Mouse (Mus musculus): ENCODE data around the gene Camkk2. TPM values are rescaled to one million over a fixed set of nuclear protein-coding genes. Genes with fewer than 3 reads are reported as not detected.

Camkk2 gene
- polyA plus RNA-seq, 1 experiment from 2014 or later, result 28.8 TPM

- ATAC-seq (ENCODE audit: low FRiP score) (no peak), DNase-seq (ENCODE audit: low spot score) (no peak)
- Histone ChIP-seq H3K27me3 (ENCODE audit: control insufficient read depth, insufficient read depth, low read length) (no peaks in the 10 kb centered on the region), H3K27ac (ENCODE audit: low read depth, low read length) (no peak overlapping the region), H3K4me3 (ENCODE audit: low read depth, low read length) (no peak overlapping the region), H3K4me1 (replicated peaks; ENCODE audit: control insufficient read depth, insufficient read depth, low read length) (no peaks in the 10 kb centered on the region), H3K4me2 (replicated peaks; ENCODE audit: low read depth, low read length) (no peak overlapping the region), H3K36me3 (ENCODE audit: control insufficient read depth, insufficient read depth, low read length) (no peaks in the 10 kb centered on the region), H3K9me3 (ENCODE audit: control insufficient read depth, low read length) (no peaks in the 10 kb centered on the region), H3K9ac (ENCODE audit: low read depth, low read length) (no peak overlapping the region)
- WGBS, result 93% methylated on average over 8 of the region's 8 CpGs
These were observed 60.0 kb downstream of the Camkk2 start for GRCm38 (mm10) chr5:122719168-122719567.

GRCm38 (mm10) chr5:122718400-122718799 lies 60.8 kb downstream of the Camkk2 start:
- H3K9ac ChIP-seq (ENCODE audit: low read depth, low read length), result no peak overlapping the region
- no peaks in the 10 kb centered on the region for H3K9me3 ChIP-seq (ENCODE audit: control insufficient read depth, low read length)
- no peak for ATAC-seq (ENCODE audit: low FRiP score)
- H3K4me1 ChIP-seq (replicated peaks; ENCODE audit: control insufficient read depth, insufficient read depth, low read length), result no peaks in the 10 kb centered on the region
- no peak for DNase-seq (ENCODE audit: low spot score)
- no peak overlapping the region for H3K4me2 ChIP-seq (replicated peaks; ENCODE audit: low read depth, low read length)
- H3K27ac ChIP-seq (ENCODE audit: low read depth, low read length), result no peak overlapping the region
- no peaks in the 10 kb centered on the region for H3K36me3 ChIP-seq (ENCODE audit: control insufficient read depth, insufficient read depth, low read length)
- WGBS, result 83% methylated on average over 7 of the region's 7 CpGs
- no peak overlapping the region for H3K4me3 ChIP-seq (ENCODE audit: low read depth, low read length)
- H3K27me3 ChIP-seq (ENCODE audit: control insufficient read depth, insufficient read depth, low read length), result no peaks in the 10 kb centered on the region

- no peak overlapping the region for H3K4me2 ChIP-seq (replicated peaks; ENCODE audit: low read depth, low read length)
- H3K4me3 ChIP-seq (ENCODE audit: low read depth, low read length), result no peak overlapping the region
- no peaks in the 10 kb centered on the region for H3K9me3 ChIP-seq (ENCODE audit: control insufficient read depth, low read length)
- H3K36me3 ChIP-seq (ENCODE audit: control insufficient read depth, insufficient read depth, low read length), result no peaks in the 10 kb centered on the region
- H3K27ac ChIP-seq (ENCODE audit: low read depth, low read length), result no peak overlapping the region
- H3K9ac ChIP-seq (ENCODE audit: low read depth, low read length), result no peak overlapping the region
- ATAC-seq (ENCODE audit: low FRiP score) (no peak), DNase-seq (ENCODE audit: low spot score) (no peak)
- WGBS, result 98% methylated on average over 2 of the region's 2 CpGs
- no peaks in the 10 kb centered on the region for H3K4me1 ChIP-seq (replicated peaks; ENCODE audit: control insufficient read depth, insufficient read depth, low read length)
- H3K27me3 ChIP-seq (ENCODE audit: control insufficient read depth, insufficient read depth, low read length), result no peaks in the 10 kb centered on the region
These were observed 62.4 kb downstream of the Camkk2 start for GRCm38 (mm10) chr5:122716793-122717192.

- Histone ChIP-seq H3K9ac (ENCODE audit: low read depth, low read length) (no peak overlapping the region), H3K4me3 (ENCODE audit: low read depth, low read length) (no peak overlapping the region), H3K27me3 (ENCODE audit: control insufficient read depth, insufficient read depth, low read length) (no peaks in the 10 kb centered on the region), H3K4me1 (replicated peaks; ENCODE audit: control insufficient read depth, insufficient read depth, low read length) (no peaks in the 10 kb centered on the region), H3K36me3 (ENCODE audit: control insufficient read depth, insufficient read depth, low read length) (no peaks in the 10 kb centered on the region), H3K9me3 (ENCODE audit: control insufficient read depth, low read length) (no peaks in the 10 kb centered on the region), H3K4me2 (replicated peaks; ENCODE audit: low read depth, low read length) (no peak overlapping the region), H3K27ac (ENCODE audit: low read depth, low read length) (no peak overlapping the region)
- no peak for DNase-seq (ENCODE audit: low spot score)
- 94% methylated on average over 1 of the region's 1 CpGs for WGBS
- no peak for ATAC-seq (ENCODE audit: low FRiP score)
These were observed 63.5 kb downstream of the Camkk2 start for GRCm38 (mm10) chr5:122715723-122716122.

GRCm38 (mm10) chr5:122708819-122709218 lies 70.4 kb downstream of the Camkk2 start:
- Histone ChIP-seq H3K36me3 (ENCODE audit: control insufficient read depth, insufficient read depth, low read length) (no peaks in the 10 kb centered on the region), H3K9ac (ENCODE audit: low read depth, low read length) (no peak overlapping the region), H3K27ac (ENCODE audit: low read depth, low read length) (no peak overlapping the region), H3K27me3 (ENCODE audit: control insufficient read depth, insufficient read depth, low read length) (no peaks in the 10 kb centered on the region), H3K4me1 (replicated peaks; ENCODE audit: control insufficient read depth, insufficient read depth, low read length) (no peaks in the 10 kb centered on the region; the same call in 1 of the 2 replicates), H3K4me3 (ENCODE audit: low read depth, low read length) (no peak overlapping the region), H3K4me2 (replicated peaks; ENCODE audit: low read depth, low read length) (no peak overlapping the region), H3K9me3 (ENCODE audit: control insufficient read depth, low read length) (no peaks in the 10 kb centered on the region)
- WGBS, result 92% methylated on average over 6 of the region's 6 CpGs
- ATAC-seq (ENCODE audit: low FRiP score) (no peak), DNase-seq (ENCODE audit: low spot score) (no peak)

GRCm38 (mm10) chr5:122707276-122708181 lies 71.7 kb downstream of the Camkk2 start, which contains the start of gene P2rx4:
P2rx4 (plus strand) TSS chr5:122707544.
- no peaks in the 10 kb centered on the region for H3K27me3 ChIP-seq (ENCODE audit: control insufficient read depth, insufficient read depth, low read length)
- peak within 1 kb of the TSS; percentile 59 for H3K4me3 ChIP-seq (ENCODE audit: low read depth, low read length)
- H3K4me1 ChIP-seq (replicated peaks; ENCODE audit: control insufficient read depth, insufficient read depth, low read length), result no peaks in the 10 kb centered on the region; the same call in 1 of the 2 replicates
- H3K9me3 ChIP-seq (ENCODE audit: control insufficient read depth, low read length), result no peaks in the 10 kb centered on the region
- H3K27ac ChIP-seq (ENCODE audit: low read depth, low read length), result no peak within 1 kb of the TSS
- H3K9ac ChIP-seq (ENCODE audit: low read depth, low read length), result peak within 1 kb of the TSS; percentile 74
- H3K36me3 ChIP-seq (ENCODE audit: control insufficient read depth, insufficient read depth, low read length), result no peaks in the 10 kb centered on the region
- ATAC-seq (ENCODE audit: low FRiP score), result peak; percentile 78
- peak within 1 kb of the TSS; percentile 92 for H3K4me2 ChIP-seq (replicated peaks; ENCODE audit: low read depth, low read length)
- WGBS, result 2% methylated on average over 58 of the region's 66 CpGs
- DNase-seq (ENCODE audit: low spot score), result peak; percentile 82

GRCm38 (mm10) chr5:122706917-122707275 lies 72.3 kb downstream of the Camkk2 start:
- peak overlapping the region; percentile 74 for H3K9ac ChIP-seq (ENCODE audit: low read depth, low read length)
- peak overlapping the region; percentile 59 for H3K4me3 ChIP-seq (ENCODE audit: low read depth, low read length)
- H3K27me3 ChIP-seq (ENCODE audit: control insufficient read depth, insufficient read depth, low read length), result no peaks in the 10 kb centered on the region
- H3K36me3 ChIP-seq (ENCODE audit: control insufficient read depth, insufficient read depth, low read length), result no peaks in the 10 kb centered on the region
- no peaks in the 10 kb centered on the region; the same call in 1 of the 2 replicates for H3K4me1 ChIP-seq (replicated peaks; ENCODE audit: control insufficient read depth, insufficient read depth, low read length)
- WGBS, result 50% methylated on average over 5 of the region's 5 CpGs
- DNase-seq (ENCODE audit: low spot score) (no peak), ATAC-seq (ENCODE audit: low FRiP score) (0 out of 2 replicates have a peak, but pooled peaks have one; percentile 12)
- no peaks in the 10 kb centered on the region for H3K9me3 ChIP-seq (ENCODE audit: control insufficient read depth, low read length)
- H3K4me2 ChIP-seq (replicated peaks; ENCODE audit: low read depth, low read length), result peak overlapping the region; percentile 92
- no peak overlapping the region for H3K27ac ChIP-seq (ENCODE audit: low read depth, low read length)

- no peak for ATAC-seq (ENCODE audit: low FRiP score)
- H3K36me3 ChIP-seq (ENCODE audit: control insufficient read depth, insufficient read depth, low read length), result no peaks in the 10 kb centered on the region
- H3K4me1 ChIP-seq (replicated peaks; ENCODE audit: control insufficient read depth, insufficient read depth, low read length), result no peaks in the 10 kb centered on the region; the same call in 1 of the 2 replicates
- H3K9me3 ChIP-seq (ENCODE audit: control insufficient read depth, low read length), result no peaks in the 10 kb centered on the region
- H3K27ac ChIP-seq (ENCODE audit: low read depth, low read length), result no peak overlapping the region
- no peak overlapping the region for H3K4me2 ChIP-seq (replicated peaks; ENCODE audit: low read depth, low read length)
- 92% methylated on average over 3 of the region's 3 CpGs for WGBS
- no peaks in the 10 kb centered on the region for H3K27me3 ChIP-seq (ENCODE audit: control insufficient read depth, insufficient read depth, low read length)
- no peak for DNase-seq (ENCODE audit: low spot score)
- H3K9ac ChIP-seq (ENCODE audit: low read depth, low read length), result no peak overlapping the region
- H3K4me3 ChIP-seq (ENCODE audit: low read depth, low read length), result no peak overlapping the region
These were observed 74.0 kb downstream of the Camkk2 start for GRCm38 (mm10) chr5:122705174-122705573.

GRCm38 (mm10) chr5:122704571-122704970 lies 74.6 kb downstream of the Camkk2 start:
- no peak overlapping the region for H3K9ac ChIP-seq (ENCODE audit: low read depth, low read length)
- 86% methylated on average over 4 of the region's 4 CpGs for WGBS

More at GRCm38 (mm10) chr5:122704571-122704970, 74.6 kb downstream of the Camkk2 start:
- H3K27ac ChIP-seq (ENCODE audit: low read depth, low read length), result no peak overlapping the region
- H3K4me2 ChIP-seq (replicated peaks; ENCODE audit: low read depth, low read length), result no peak overlapping the region
- no peaks in the 10 kb centered on the region for H3K36me3 ChIP-seq (ENCODE audit: control insufficient read depth, insufficient read depth, low read length)
- DNase-seq (ENCODE audit: low spot score) (no peak), ATAC-seq (ENCODE audit: low FRiP score) (no peak)
- no peaks in the 10 kb centered on the region for H3K27me3 ChIP-seq (ENCODE audit: control insufficient read depth, insufficient read depth, low read length)
- no peaks in the 10 kb centered on the region for H3K9me3 ChIP-seq (ENCODE audit: control insufficient read depth, low read length)
- H3K4me1 ChIP-seq (replicated peaks; ENCODE audit: control insufficient read depth, insufficient read depth, low read length), result no peaks in the 10 kb centered on the region; the same call in 1 of the 2 replicates
- no peak overlapping the region for H3K4me3 ChIP-seq (ENCODE audit: low read depth, low read length)

Data from hindbrain, embryonic 11.5 days (tissue).